Mouse (Mus musculus) liver, embryonic 16.5 days (tissue): Measurements from ENCODE around the gene Rpf2. TPM values are rescaled to one million over a fixed set of nuclear protein-coding genes. Genes with fewer than 3 reads are reported as not detected.

Source experiments
- ATAC-seq: fragments of 200-750 bp; cut with Nextera tagmentation; 2 replicates; pipeline ENCODE4 v1.8.0; 2017; ENCODE audit warnings: low read depth, mild to moderate bottlenecking, moderate number of reproducible peaks, moderate library complexity
- H3K27ac ChIP-seq: fragments of 300-500 bp; sonication (generic); 2 replicates; pipeline ENCODE4 v1.5.1; 2014; ENCODE audit warnings: mild to moderate bottlenecking, low read length
- H3K27me3 ChIP-seq: fragments of 300-500 bp; sonication (generic); 2 replicates; pipeline ENCODE4 v1.6.1; 2014; ENCODE audit warnings: low read depth, low read length, mixed read lengths; ENCODE audit not compliant: control insufficient read depth, insufficient read depth
- H3K36me3 ChIP-seq: fragments of 300-500 bp; sonication (generic); 2 replicates; pipeline ENCODE4 v1.6.1; 2014; ENCODE audit warnings: mild to moderate bottlenecking; ENCODE audit not compliant: control insufficient read depth, insufficient read depth
- H3K4me1 ChIP-seq: fragments of 300-500 bp; sonication (generic); 2 replicates; pipeline ENCODE4 v1.6.1; 2014; ENCODE audit warnings: low read depth, low read length, mixed read lengths; ENCODE audit not compliant: control insufficient read depth
- H3K4me2 ChIP-seq: fragments of 300-500 bp; sonication (generic); 2 replicates; pipeline ENCODE4 v1.6.1; 2014; ENCODE audit warnings: low read depth, low read length, mixed read lengths
- H3K4me3 ChIP-seq: fragments of 300-500 bp; sonication (generic); 2 replicates; pipeline ENCODE4 v1.5.1; 2014; ENCODE audit warnings: low read depth, mild to moderate bottlenecking, low read length
- H3K9ac ChIP-seq: fragments of 300-500 bp; sonication (generic); 2 replicates; pipeline ENCODE4 v1.6.1; 2014; ENCODE audit warnings: low read depth, low read length
- H3K9me3 ChIP-seq: fragments of 300-500 bp; sonication (generic); replicated peaks from 2 replicates; pipeline ENCODE4 v1.6.1; 2016; ENCODE audit warnings: low read length; ENCODE audit not compliant: control insufficient read depth
- WGBS: fragments of 180-500 bp; shearing (Covaris S2); extraction: QIAGEN DNeasy Blood & Tissue Kit; methylation state at CpG from one replicate; pipeline ENCODE4 v1.1.7; 2014; ENCODE audit not compliant: insufficient replicate concordance; 5-methylcytosine and 5-hydroxymethylcytosine counted together
- polyA plus RNA-seq: library from polyadenylated mRNA; unstranded; fragments of >200 nt; fragmentation: Nextera tagmentation; extraction: Ambion mirVana; gene quantifications from 2 replicates; pipeline ENCODE4 v1.2.1, GENCODE M21; 2015

Gene Rpf2
- polyA plus RNA-seq, 1 experiment from 2014 or later, result 23.6 TPM

DNA sequence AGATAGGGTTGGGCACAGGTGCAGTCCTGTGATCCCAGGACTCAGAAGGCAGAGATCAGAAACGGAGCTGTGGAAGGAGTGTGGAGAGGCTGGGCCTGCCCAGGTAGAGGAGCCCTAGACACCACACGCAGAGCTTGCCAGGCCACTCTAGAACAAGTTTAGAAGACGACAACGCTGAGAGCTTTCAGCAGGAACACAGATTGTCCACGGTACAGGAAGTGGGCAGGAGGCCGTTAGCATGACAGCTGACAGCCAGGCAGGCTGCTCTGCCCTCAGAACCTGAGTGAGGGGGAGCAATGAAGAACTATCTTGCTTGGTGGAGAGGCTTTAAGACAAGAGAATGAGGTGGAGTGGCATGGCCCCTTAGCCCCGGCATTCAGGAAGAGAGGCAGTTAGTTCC lies 14.4 kb downstream of the Rpf2 start:
- peaks cover 14% of the 10 kb centered on the region for H3K36me3 ChIP-seq
- ATAC-seq, result no peak

GRCm38 (mm10) chr10:40229725-40230124 lies 17.1 kb downstream of the Rpf2 start:
- no peaks in the 10 kb centered on the region for H3K9me3 ChIP-seq
- H3K36me3 ChIP-seq, result peaks cover 17% of the 10 kb centered on the region
- H3K27me3 ChIP-seq, result no peaks in the 10 kb centered on the region
- H3K27ac ChIP-seq, result no peak overlapping the region
- H3K9ac ChIP-seq, result no peak overlapping the region
- WGBS, result 85% methylated on average over 1 of the region's 1 CpGs
- no peak for ATAC-seq
- no peaks in the 10 kb centered on the region; the same call in 1 of the 2 replicates for H3K4me1 ChIP-seq
- no peak overlapping the region for H3K4me3 ChIP-seq
- no peak overlapping the region for H3K4me2 ChIP-seq

More for the DNA sequence above, 14.4 kb downstream of the Rpf2 start:
- H3K4me1 ChIP-seq, result no peaks in the 10 kb centered on the region; the same call in 1 of the 2 replicates
- no peak overlapping the region for H3K27ac ChIP-seq
- 37% methylated on average over 7 of the region's 7 CpGs for WGBS
- no peak overlapping the region for H3K9ac ChIP-seq
- H3K9me3 ChIP-seq, result no peaks in the 10 kb centered on the region
- H3K4me2 ChIP-seq, result no peak overlapping the region
- no peaks in the 10 kb centered on the region for H3K27me3 ChIP-seq
- no peak overlapping the region for H3K4me3 ChIP-seq

- no peaks in the 10 kb centered on the region for H3K27me3 ChIP-seq
- H3K4me3 ChIP-seq, result no peak overlapping the region
- ATAC-seq, result no peak
- no peak overlapping the region for H3K27ac ChIP-seq
- no peak overlapping the region for H3K4me2 ChIP-seq
- H3K36me3 ChIP-seq, result peaks cover 18% of the 10 kb centered on the region
- no peaks in the 10 kb centered on the region; the same call in 1 of the 2 replicates for H3K4me1 ChIP-seq
- H3K9ac ChIP-seq, result no peak overlapping the region
- WGBS, result 82% methylated on average over 4 of the region's 4 CpGs
- no peaks in the 10 kb centered on the region for H3K9me3 ChIP-seq
These were observed 19.1 kb downstream of the Rpf2 start for GRCm38 (mm10) chr10:40227660-40228303.

DNA sequence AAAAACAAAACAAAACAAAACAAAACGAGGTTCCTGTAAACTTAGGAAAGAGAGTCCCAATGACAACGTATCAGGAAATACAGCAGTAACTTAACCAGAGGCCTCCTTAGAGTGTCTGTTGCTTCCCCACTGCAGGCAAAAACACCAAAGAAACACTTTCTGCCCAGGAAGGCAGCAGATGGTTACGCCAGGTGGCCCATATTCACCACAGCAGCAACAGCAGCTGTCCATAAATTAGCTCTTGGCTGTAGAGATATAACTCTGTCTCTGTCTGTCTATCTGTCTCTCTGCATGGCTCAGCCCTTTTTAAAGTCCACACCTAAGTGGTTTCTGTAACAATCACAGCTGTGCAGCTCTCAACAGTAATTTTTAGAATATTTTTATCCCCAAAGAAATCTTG lies 28.0 kb downstream of the Rpf2 start:
- Histone ChIP-seq H3K27me3 (no peaks in the 10 kb centered on the region), H3K36me3 (peaks cover 14% of the 10 kb centered on the region), H3K9me3 (no peaks in the 10 kb centered on the region), H3K9ac (no peak overlapping the region), H3K27ac (no peak overlapping the region), H3K4me2 (no peak overlapping the region), H3K4me3 (no peak overlapping the region), H3K4me1 (no peaks in the 10 kb centered on the region)
- WGBS, result 46% methylated on average over 3 of the region's 3 CpGs
- no peak for ATAC-seq

DNA sequence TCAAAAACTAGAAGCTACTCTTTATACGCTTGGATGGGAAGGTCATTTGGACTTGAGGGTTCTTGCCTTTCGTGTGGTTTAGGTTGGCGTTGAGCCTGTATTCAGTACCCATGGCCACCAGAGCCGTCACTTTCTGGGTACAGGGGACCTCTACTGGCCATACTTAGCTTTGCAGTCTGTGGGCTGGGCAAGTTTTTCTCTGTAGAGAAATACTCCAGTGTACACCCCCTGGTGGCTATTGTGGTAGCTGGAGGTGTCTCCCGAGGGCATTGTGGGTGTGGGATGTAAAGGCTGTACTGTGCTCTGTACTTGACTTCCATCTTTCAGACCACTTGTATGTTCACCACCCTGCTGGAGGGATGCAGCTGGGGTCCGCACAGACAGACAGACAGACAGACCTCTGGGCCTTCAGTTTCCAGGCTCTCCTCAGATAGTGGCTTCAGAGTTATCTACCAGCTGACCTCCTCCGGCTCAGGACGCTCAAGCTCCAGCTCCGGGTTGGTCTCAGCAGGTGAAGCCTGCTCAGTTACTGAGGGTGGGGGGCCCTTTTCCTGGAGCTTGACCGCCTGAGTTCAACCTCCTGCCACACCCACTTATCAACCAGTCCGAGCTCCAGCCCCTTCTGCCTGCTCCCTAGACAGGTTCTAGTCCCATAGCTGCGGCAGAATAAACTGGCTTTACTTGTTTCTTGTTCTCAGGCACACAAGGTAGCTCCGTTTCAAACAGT lies 34.2 kb downstream of the Rpf2 start:
- no peak overlapping the region for H3K27ac ChIP-seq

GRCm38 (mm10) chr10:40195001-40195400 lies 51.8 kb downstream of the Rpf2 start:
- Histone ChIP-seq H3K4me3 (no peak overlapping the region), H3K27ac (no peak overlapping the region), H3K4me1 (peaks cover 7% of the 10 kb centered on the region), H3K36me3 (no peaks in the 10 kb centered on the region), H3K9ac (no peak overlapping the region), H3K27me3 (peaks cover 7% of the 10 kb centered on the region), H3K4me2 (no peak overlapping the region), H3K9me3 (no peaks in the 10 kb centered on the region)
- ATAC-seq, result no peak
- WGBS, result 71% methylated on average over 6 of the region's 6 CpGs

More for the DNA sequence above, 34.2 kb downstream of the Rpf2 start:
- H3K4me2 ChIP-seq, result no peak overlapping the region
- ATAC-seq, result peak; percentile 89
- H3K9me3 ChIP-seq, result no peaks in the 10 kb centered on the region
- 26% methylated on average over 13 of the region's 13 CpGs for WGBS
- no peaks in the 10 kb centered on the region for H3K36me3 ChIP-seq
- no peak overlapping the region for H3K4me3 ChIP-seq
- H3K27me3 ChIP-seq, result no peaks in the 10 kb centered on the region
- no peak overlapping the region for H3K9ac ChIP-seq
- H3K4me1 ChIP-seq, result peaks cover 2% of the 10 kb centered on the region

- no peak overlapping the region for H3K9ac ChIP-seq
- H3K9me3 ChIP-seq, result no peaks in the 10 kb centered on the region
- peaks cover 7% of the 10 kb centered on the region for H3K4me1 ChIP-seq
- H3K4me2 ChIP-seq, result peak overlapping the region; percentile 38
- no peak overlapping the region for H3K27ac ChIP-seq
- no peak for ATAC-seq
- H3K36me3 ChIP-seq, result no peaks in the 10 kb centered on the region
- 13% methylated on average over 18 of the region's 18 CpGs for WGBS
- peak overlapping the region; percentile 27 for H3K4me3 ChIP-seq
- H3K27me3 ChIP-seq, result peaks cover 8% of the 10 kb centered on the region
These were observed 54.6 kb downstream of the Rpf2 start for GRCm38 (mm10) chr10:40192010-40192935.

DNA sequence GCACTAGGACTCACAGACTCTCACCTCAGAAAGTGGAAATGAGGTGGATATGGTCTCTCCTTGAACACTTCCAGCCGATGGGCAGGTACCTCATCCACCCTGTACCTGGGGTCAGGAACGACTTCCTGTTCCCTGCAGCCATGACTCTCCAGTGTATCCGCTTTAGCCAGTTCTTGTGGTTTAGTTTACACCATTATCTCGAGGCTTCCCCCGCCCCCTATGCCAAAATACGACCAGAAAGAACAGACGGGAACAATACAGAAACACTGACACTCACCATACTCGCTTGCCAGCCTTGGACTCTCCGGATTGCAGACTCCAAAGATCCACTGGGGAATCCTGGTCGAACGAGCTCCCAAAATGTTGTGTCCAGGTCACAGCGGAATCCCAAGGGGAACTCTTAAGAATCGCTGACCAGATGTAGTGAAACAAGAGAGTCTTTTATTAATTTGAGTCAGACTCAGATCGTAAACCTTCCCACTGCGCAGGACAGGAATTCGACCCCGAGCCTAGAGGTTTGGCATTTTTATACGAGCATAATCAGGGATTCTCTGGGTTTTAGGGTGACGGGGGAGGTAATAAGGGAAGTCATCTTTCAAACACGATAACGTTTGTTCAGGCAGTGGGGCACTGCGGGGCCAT lies 55.4 kb downstream of the Rpf2 start:
- no peak for ATAC-seq
- H3K4me3 ChIP-seq, result peak overlapping the region; percentile 27
- H3K27ac ChIP-seq, result no peak overlapping the region
- no peaks in the 10 kb centered on the region for H3K9me3 ChIP-seq
- peak overlapping the region; percentile 38 for H3K4me2 ChIP-seq
- H3K9ac ChIP-seq, result no peak overlapping the region
- peaks cover 8% of the 10 kb centered on the region for H3K27me3 ChIP-seq
- 18% methylated on average over 22 of the region's 22 CpGs for WGBS
- peaks cover 7% of the 10 kb centered on the region for H3K4me1 ChIP-seq
- H3K36me3 ChIP-seq, result no peaks in the 10 kb centered on the region
